Comparison of ENCODE assay signal across 11 mouse cellular contexts in genomic region chr5:101441782-101442181, GRCm38 (mm10).
DNase-seq lines count a peak whose midpoint lies in the region; ATAC-seq and TF ChIP-seq lines count a peak whose summit lies in the region.
"Had no signal": no experiment of that assay in that cellular context is flagged by ENCODE, and none has a peak within 500 bp of the region (broad histone marks: within the 10 kb centered on the region; RNA-seq: fewer than 3 reads in every experiment).

No protein-coding gene starts in this region.

- no peak overlapping the region for H3K27ac ChIP-seq in heart, postnatal 0 days (ENCODE audit: low read depth)
- no peak overlapping the region for H3K27ac ChIP-seq in liver, postnatal 0 days (ENCODE audit: low read depth)
- no peak overlapping the region for H3K27ac ChIP-seq in liver, embryonic 11.5 days (ENCODE audit: low read depth, low read length)
- H3K27ac ChIP-seq: forebrain, embryonic 10.5 days had no signal

- no peak overlapping the region for H3K4me2 ChIP-seq in heart, postnatal 0 days (ENCODE audit: low read depth, low read length)
- H3K4me2 ChIP-seq in liver, postnatal 0 days (ENCODE audit: low read depth, low read length) = no peak overlapping the region
- no peak overlapping the region for H3K4me2 ChIP-seq in liver, embryonic 11.5 days
- H3K4me2 ChIP-seq: heart, embryonic 12.5 days had no signal

- peak; percentile 8; the same call in 1 of the 2 replicates for TF ChIP-seq CTCF in heart, postnatal 0 days (IDR thresholded peaks at IDR 0.05; ENCODE audit: low read depth)
- no peak for TF ChIP-seq CTCF in liver, postnatal 0 days (IDR thresholded peaks at IDR 0.05; ENCODE audit: low read depth)

- H3K36me3 ChIP-seq in heart, postnatal 0 days (replicated peaks; ENCODE audit: control insufficient read depth, insufficient read depth, low read length) = no peaks in the 10 kb centered on the region
- no peaks in the 10 kb centered on the region for H3K36me3 ChIP-seq in liver, postnatal 0 days (replicated peaks; ENCODE audit: insufficient read depth, low read length)
- H3K36me3 ChIP-seq in liver, embryonic 11.5 days (ENCODE audit: control insufficient read depth, insufficient read depth, low read length) = no peaks in the 10 kb centered on the region
- H3K36me3 ChIP-seq: forebrain, embryonic 10.5 days; heart, embryonic 12.5 days had no signal

- no peaks in the 10 kb centered on the region for H3K27me3 ChIP-seq in heart, postnatal 0 days (ENCODE audit: control insufficient read depth, insufficient read depth, low read length)
- no peaks in the 10 kb centered on the region for H3K27me3 ChIP-seq in liver, postnatal 0 days (ENCODE audit: insufficient read depth, low read length)
- H3K27me3 ChIP-seq in liver, embryonic 11.5 days (replicated peaks; ENCODE audit: control insufficient read depth, insufficient read depth, low read length) = no peaks in the 10 kb centered on the region
- H3K27me3 ChIP-seq: heart, embryonic 12.5 days had no signal

- no peak for ATAC-seq in heart, postnatal 0 days (ENCODE audit: insufficient read depth, low read depth)
- no peak for ATAC-seq in liver, postnatal 0 days
- ATAC-seq in liver, embryonic 11.5 days (replicated peaks; ENCODE audit: low FRiP score) = no peak
- ATAC-seq in megakaryocyte-erythroid progenitor cell, adult 5-6 weeks (replicated peaks; ENCODE audit: low FRiP score, low TSS enrichment, poor library complexity, severe bottlenecking) = no peak

- H3K4me1 ChIP-seq in heart, postnatal 0 days (ENCODE audit: control insufficient read depth, insufficient read depth) = no peaks in the 10 kb centered on the region
- H3K4me1 ChIP-seq in liver, postnatal 0 days (ENCODE audit: insufficient read depth) = no peaks in the 10 kb centered on the region
- H3K4me1 ChIP-seq in liver, embryonic 11.5 days (replicated peaks; ENCODE audit: control insufficient read depth, insufficient read depth, low read length) = no peaks in the 10 kb centered on the region
- H3K4me1 ChIP-seq: forebrain, embryonic 10.5 days; heart, embryonic 12.5 days had no signal

- no peak for TF ChIP-seq EP300 in heart, postnatal 0 days (IDR thresholded peaks at IDR 0.05; ENCODE audit: low read depth)
- TF ChIP-seq EP300 in liver, postnatal 0 days (IDR thresholded peaks at IDR 0.05; ENCODE audit: low read depth) = no peak

- no peak for DNase-seq in heart, postnatal 0 days (ENCODE audit: low spot score)
- no peak for DNase-seq in heart, adult 8-10 months (ENCODE audit: low spot score)
- peak; percentile 15 for DNase-seq in liver, postnatal 0 days
- DNase-seq in liver, embryonic 11.5 days (ENCODE audit: low spot score) = no peak
- peak; percentile 51 for DNase-seq in NIH3T3 (ENCODE audit: low read depth)
- peak; percentile 12 for DNase-seq in lung, postnatal 36 days
- DNase-seq: right cerebral cortex, postnatal 4 days; thymus, adult 2 months had no signal

- no peak overlapping the region for H3K9ac ChIP-seq in heart, postnatal 0 days (replicated peaks; ENCODE audit: low read depth, low read length)
- no peak overlapping the region for H3K9ac ChIP-seq in liver, postnatal 0 days (replicated peaks)
- H3K9ac ChIP-seq in liver, embryonic 11.5 days (ENCODE audit: low read depth, low read length) = no peak overlapping the region
- H3K9ac ChIP-seq: heart, embryonic 12.5 days had no signal

- WGBS in heart, postnatal 0 days = 79% methylated on average over 1 of the region's 1 CpGs
- WGBS in liver, postnatal 0 days (ENCODE audit: insufficient replicate concordance) = 69% methylated on average over 1 of the region's 1 CpGs
- 80% methylated on average over 1 of the region's 1 CpGs for WGBS in liver, embryonic 11.5 days

- H3K9me3 ChIP-seq in heart, postnatal 0 days (replicated peaks; ENCODE audit: control insufficient read depth, low read length) = no peaks in the 10 kb centered on the region
- H3K9me3 ChIP-seq in liver, postnatal 0 days (ENCODE audit: low read length) = no peaks in the 10 kb centered on the region
- H3K9me3 ChIP-seq in liver, embryonic 11.5 days (ENCODE audit: control insufficient read depth, low read length) = no peaks in the 10 kb centered on the region
- H3K9me3 ChIP-seq: forebrain, embryonic 10.5 days; heart, embryonic 12.5 days had no signal

- no peak overlapping the region for H3K4me3 ChIP-seq in heart, postnatal 0 days (ENCODE audit: low read depth, low read length)
- no peak overlapping the region for H3K4me3 ChIP-seq in liver, postnatal 0 days (ENCODE audit: low read depth, low read length)
- H3K4me3 ChIP-seq in liver, embryonic 11.5 days (ENCODE audit: low read depth, low read length) = no peak overlapping the region
- H3K4me3 ChIP-seq: forebrain, embryonic 10.5 days; heart, embryonic 12.5 days had no signal

Comparison
In these comparisons a context has a peak if more than half of its experiments do, and no peak if none do; other contexts are left out.
1. DNase-seq: peak in liver, postnatal 0 days (single experiment), NIH3T3 (single experiment) and lung, postnatal 36 days (single experiment); none in heart, postnatal 0 days (single experiment), heart, adult 8-10 months (single experiment) and liver, embryonic 11.5 days (single experiment).